Mouse (Mus musculus) frontal cortex, postnatal 14 days (tissue): ENCODE measurements around the gene Ankrd54.

Source experiments
- DNase-seq, 2 experiments: peaks; one replicate each; pipeline ENCODE4 v3.0.0; 2022; ENCODE audit warnings: low spot score in 2 of 2

The Ankrd54 gene

GRCm38 (mm10) chr15:79062376-79063159 is at the start of gene Ankrd54:
Gene Ankrd54 (minus strand): TSS chr15:79062893.
- DNase-seq = peak; percentile 98 to 99

GRCm38 (mm10) chr15:79111774-79112173 is 49.1 kb upstream of the Ankrd54 start:
- no peak for DNase-seq

- DNase-seq = no peak
Observed at GRCm38 (mm10) chr15:79110528-79110927, 47.8 kb upstream of the Ankrd54 start.

- no peak for DNase-seq
Observed at GRCm38 (mm10) chr15:79110031-79110430, 47.3 kb upstream of the Ankrd54 start.

- peak in 1 of 2 experiments; percentile 22 for DNase-seq
Observed at GRCm38 (mm10) chr15:79109321-79109934, 46.7 kb upstream of the Ankrd54 start.

GRCm38 (mm10) chr15:79108421-79109320 is 46.0 kb upstream of the Ankrd54 start, which contains the start of gene Micall1:
Gene Micall1 (plus strand): TSS chr15:79108898.
- DNase-seq = peak in 1 of 2 experiments; percentile 29

- no peak for DNase-seq
Observed at GRCm38 (mm10) chr15:79107966-79108365, 45.3 kb upstream of the Ankrd54 start.

- no peak for DNase-seq
Observed at GRCm38 (mm10) chr15:79105804-79106203, 43.1 kb upstream of the Ankrd54 start.

- DNase-seq = no peak
Observed at GRCm38 (mm10) chr15:79103264-79103663, 40.6 kb upstream of the Ankrd54 start.

GRCm38 (mm10) chr15:79101531-79101930 is 38.8 kb upstream of the Ankrd54 start:
- DNase-seq = no peak

GRCm38 (mm10) chr15:79100391-79100790 is 37.7 kb upstream of the Ankrd54 start:
- no peak for DNase-seq

- no peak for DNase-seq
Observed at GRCm38 (mm10) chr15:79099456-79099855, 36.8 kb upstream of the Ankrd54 start.

GRCm38 (mm10) chr15:79098868-79099267 is 36.2 kb upstream of the Ankrd54 start:
- DNase-seq = no peak

GRCm38 (mm10) chr15:79098220-79098619 is 35.5 kb upstream of the Ankrd54 start:
- DNase-seq = no peak

- DNase-seq = no peak
Observed at GRCm38 (mm10) chr15:79097611-79098025, 34.9 kb upstream of the Ankrd54 start.

- DNase-seq = no peak
Observed at GRCm38 (mm10) chr15:79097135-79097534, 34.4 kb upstream of the Ankrd54 start.

GRCm38 (mm10) chr15:79096556-79096955 is 33.9 kb upstream of the Ankrd54 start:
- DNase-seq = no peak

- DNase-seq = no peak
Observed at GRCm38 (mm10) chr15:79095483-79095882, 32.8 kb upstream of the Ankrd54 start.

GRCm38 (mm10) chr15:79093083-79093839 is 30.6 kb upstream of the Ankrd54 start:
- peak in 1 of 2 experiments; percentile 23 for DNase-seq

GRCm38 (mm10) chr15:79092284-79092683 is 29.6 kb upstream of the Ankrd54 start:
- DNase-seq = no peak

GRCm38 (mm10) chr15:79079567-79079966 is 16.9 kb upstream of the Ankrd54 start:
- DNase-seq = no peak
